Mouse (Mus musculus) spleen, adult 2 months (tissue): ENCODE measurements around the gene Sap30bp.

ENCODE experiments used
- CTCF ChIP-seq: fragments of 200-500 bp; IDR thresholded peaks from 2 replicates; pipeline ENCODE4 v1.5.1; 2011; ENCODE audit warnings: mild to moderate bottlenecking, inconsistent platforms; ENCODE audit not compliant: insufficient read depth, insufficient read length, insufficient replicate concordance; ENCODE audit errors: extremely low read depth
- POLR2A ChIP-seq: fragments of 200-500 bp; IDR thresholded peaks from 2 replicates; pipeline ENCODE4 v1.6.1; 2011; ENCODE audit warnings: low read depth, low read length, inconsistent platforms

GRCm38 (mm10) chr11:115916579-115916978, 16.5 kb upstream of the Sap30bp start:
- TF ChIP-seq POLR2A (no peak), CTCF (no peak)
